Mouse (Mus musculus) fat pad, adult 2 months (tissue): Measurements from ENCODE around the gene Jph3.

ENCODE experiments used
- DNase-seq: peaks from one replicate; pipeline ENCODE4 v3.0.0-alpha.2; 2011; ENCODE audit warnings: low read depth, low spot score; ENCODE audit errors: extremely low read depth

Jph3 gene

DNA sequence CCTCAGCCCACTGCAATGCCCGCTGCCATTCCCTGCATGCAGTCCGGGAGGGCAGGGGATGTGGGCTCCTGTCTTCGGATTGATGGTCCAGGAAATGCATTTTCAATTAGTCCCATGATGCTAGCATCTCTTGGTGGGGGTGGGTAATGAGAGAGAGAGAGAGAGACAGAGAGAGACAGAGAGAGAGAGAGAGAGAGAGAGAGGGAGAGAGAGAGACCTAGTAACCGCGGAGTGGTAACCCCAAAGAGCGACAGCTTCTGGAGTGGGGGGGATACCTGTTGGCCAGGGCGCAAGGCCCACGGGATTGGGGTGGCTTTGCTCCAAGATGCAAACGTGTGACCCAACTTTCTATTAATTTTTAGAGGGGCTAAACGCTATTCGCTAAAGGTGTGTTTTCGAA is at the start of gene Jph3:
Gene Jph3 (plus strand): TSS at position 301 of the 400 bp plus-strand sequence.
- no peak for DNase-seq

DNA sequence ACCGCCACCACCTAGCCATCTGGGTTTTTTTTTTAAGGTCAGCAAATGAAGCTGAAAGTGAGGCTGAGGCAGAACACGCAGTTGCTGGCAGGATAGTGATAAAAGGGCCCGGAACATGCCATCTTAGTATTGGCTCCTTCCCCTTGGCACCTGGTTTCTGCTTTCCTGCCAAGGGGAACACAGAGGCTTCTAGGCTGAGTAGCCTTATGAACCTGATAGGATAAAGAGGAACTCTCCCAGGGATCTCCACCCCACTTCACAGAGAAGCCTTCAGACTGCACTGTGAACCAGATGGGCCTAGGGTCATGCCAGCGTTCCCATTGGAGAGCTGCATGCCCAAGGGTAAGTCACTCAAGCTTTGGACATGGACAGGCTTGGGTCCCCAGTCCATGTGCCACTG is 48.5 kb upstream of the Jph3 start:
- no peak for DNase-seq

DNA sequence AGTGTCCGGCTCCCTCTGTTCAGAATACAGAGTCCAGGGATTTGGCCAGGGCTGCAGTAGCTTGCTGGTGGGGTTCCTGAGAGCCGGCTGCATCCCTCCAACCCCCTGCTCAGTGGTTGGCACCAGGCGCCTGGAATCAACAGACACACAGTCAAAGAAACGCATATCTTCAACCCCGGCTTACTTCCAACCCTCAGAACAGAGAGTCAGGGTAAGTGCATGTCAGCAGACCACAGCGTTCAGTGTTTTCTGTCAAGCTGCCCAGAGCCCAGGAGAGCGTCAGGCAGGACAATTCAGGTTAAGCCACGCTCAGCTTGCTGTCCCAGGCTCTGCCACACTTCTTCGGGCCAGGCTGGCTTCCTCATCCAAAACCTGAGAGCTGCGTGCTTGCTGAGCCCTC is 48.0 kb upstream of the Jph3 start:
- DNase-seq = no peak

DNA sequence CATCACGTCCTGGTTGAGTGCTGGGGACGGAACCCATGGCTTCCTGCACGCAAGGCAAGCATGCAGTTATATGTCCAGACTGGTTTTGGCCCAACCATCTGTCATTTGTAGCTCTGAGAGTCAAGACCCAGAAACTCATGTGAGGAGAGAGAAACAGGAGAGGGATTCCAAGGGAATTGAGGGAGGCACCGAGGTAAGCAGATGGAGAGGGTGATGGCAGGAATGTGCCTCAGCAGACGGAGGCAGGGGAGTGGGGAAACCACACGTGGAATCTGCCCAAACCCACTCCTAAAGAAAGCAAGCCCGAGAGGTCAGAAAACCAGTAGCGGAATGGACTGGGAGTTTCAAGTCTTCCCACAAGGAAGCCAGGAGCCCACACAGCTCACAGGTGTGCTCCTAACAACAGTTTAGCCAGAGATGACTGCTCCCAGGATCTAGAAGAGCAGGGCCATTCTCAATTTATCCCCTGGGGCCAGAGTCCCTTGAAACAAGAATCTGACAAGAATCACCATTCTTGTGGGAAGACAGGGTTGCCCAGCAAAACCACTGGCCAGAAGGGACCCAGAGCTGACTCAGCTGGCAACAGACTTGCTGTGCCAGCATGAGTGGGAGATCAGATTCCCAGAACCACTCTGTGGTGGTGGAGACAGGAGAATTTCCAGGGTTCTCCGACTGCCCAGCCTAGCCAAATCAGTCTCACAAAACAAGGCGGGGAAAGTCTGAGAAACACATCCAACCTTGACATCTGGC is 46.2 kb upstream of the Jph3 start:
- DNase-seq = no peak

DNA sequence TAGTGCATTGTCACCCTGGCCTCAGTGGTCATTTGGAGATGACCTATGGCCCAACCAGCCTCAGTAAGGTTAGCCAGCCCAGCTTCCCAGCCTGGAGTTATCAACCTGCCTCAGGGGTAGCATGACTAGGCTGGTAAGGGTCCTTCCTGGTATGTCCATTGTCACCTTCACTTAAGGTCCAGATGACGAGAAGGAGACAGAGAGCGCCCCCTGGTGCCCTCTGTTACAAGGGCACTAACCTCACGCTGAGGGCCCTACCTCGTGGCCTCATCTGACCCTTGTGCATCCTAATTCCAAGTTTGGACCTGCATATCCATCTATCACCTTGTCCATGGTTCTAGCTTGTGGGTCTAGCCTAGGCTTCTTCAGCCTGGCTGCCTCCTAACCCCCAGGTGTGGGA is 44.0 kb upstream of the Jph3 start:
- no peak for DNase-seq

DNA sequence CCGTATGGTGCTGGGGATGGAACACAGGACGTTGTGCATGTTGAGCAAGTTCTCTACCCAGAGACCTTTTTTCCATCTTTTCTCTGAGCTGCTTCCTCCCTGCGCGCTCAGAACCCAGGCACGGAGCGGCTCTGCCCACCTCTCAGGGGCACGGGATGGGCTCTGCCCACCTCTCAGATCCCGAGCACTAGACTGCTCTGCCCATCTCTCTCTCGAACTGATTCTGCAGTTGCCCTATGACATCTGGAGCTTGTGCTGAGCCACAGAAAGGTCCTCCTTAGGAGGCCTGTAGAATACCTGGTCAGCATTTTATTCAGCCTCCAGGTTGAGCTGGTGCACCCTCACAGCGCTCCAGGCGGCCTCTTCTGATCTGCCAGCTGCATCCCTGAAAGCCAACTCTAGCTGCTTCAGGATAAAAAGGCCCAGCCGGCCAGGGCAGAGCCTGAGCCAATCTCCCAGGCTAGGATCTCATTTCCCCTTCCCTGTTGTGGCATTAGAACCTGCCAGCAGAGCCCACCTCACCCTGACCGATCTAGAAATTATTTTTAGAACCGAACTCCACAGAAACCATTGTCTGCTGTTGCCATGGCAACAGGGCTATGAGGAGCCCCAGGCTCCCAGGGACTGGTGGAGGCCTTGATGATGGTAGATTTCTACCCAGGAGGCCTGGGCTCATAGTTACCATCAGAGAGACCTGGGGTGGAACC is 41.8 kb upstream of the Jph3 start:
- DNase-seq = no peak

DNA sequence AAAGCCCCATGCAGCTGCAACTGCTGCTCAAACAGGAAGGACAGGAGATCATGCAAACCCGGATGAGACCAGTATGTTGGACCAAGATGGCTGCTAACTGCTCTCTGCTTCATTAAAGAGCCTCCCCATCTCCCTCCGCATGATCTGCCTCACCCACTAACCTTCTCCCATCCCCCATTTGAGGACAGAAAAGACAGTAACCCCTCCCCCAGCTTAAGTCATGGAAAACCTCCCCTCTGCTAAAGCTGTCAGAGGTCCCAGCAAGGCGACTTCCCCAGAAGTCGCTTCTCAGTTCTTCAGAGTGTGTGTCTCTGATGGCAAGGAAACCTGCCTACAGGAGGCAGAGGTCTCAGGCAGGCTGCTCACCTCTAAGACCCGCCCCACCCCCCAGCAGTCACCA is 40.9 kb upstream of the Jph3 start:
- no peak for DNase-seq

DNA sequence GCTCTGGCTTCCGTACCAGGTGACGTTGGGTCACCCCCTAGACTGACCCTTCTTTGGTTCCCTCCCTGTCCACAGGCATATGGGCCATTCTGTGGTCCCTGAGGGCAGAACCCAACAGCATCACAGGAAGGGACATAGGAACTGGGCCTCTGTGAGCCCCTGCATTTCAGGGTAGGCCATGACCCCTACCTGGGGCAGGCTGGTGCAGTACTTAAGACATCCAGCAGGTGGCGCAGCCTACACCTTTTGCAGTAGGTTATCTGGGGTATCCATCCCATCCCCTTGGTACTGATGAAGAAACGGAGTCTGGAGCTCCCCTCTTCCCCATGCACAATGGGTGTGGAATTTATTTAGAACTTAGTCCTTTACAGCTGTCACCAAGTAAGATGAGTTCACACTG is 35.0 kb upstream of the Jph3 start:
- no peak for DNase-seq

DNA sequence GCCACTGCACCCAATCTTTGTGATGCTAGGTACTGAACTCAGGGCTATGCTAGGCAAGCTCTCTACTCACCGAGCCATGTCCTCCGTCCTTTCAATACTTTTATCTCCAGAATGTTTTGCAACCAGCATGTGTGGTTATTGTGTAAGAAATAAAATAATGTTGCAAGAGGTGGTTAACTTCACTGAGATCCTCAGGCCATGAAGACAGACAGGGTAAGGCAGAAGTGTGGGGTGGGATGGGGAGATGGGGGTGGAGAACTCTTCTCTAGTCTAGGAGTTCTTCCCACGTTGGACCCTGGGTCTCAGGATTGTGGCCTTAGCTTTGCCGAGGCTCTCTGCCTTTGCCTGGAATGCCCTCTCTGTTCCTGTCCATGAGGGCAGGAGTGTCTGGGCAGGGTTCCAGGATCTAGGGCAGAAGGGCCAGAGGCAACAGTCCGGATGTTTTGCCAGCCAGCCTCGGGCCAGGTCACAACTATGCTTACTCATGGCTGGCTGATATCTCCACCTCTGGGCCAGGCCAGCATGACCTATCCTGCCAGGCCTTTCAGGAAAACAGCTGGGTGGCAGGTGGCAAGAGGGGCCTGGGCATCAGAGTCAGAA is 33.7 kb upstream of the Jph3 start:
- DNase-seq = peak; percentile 8

DNA sequence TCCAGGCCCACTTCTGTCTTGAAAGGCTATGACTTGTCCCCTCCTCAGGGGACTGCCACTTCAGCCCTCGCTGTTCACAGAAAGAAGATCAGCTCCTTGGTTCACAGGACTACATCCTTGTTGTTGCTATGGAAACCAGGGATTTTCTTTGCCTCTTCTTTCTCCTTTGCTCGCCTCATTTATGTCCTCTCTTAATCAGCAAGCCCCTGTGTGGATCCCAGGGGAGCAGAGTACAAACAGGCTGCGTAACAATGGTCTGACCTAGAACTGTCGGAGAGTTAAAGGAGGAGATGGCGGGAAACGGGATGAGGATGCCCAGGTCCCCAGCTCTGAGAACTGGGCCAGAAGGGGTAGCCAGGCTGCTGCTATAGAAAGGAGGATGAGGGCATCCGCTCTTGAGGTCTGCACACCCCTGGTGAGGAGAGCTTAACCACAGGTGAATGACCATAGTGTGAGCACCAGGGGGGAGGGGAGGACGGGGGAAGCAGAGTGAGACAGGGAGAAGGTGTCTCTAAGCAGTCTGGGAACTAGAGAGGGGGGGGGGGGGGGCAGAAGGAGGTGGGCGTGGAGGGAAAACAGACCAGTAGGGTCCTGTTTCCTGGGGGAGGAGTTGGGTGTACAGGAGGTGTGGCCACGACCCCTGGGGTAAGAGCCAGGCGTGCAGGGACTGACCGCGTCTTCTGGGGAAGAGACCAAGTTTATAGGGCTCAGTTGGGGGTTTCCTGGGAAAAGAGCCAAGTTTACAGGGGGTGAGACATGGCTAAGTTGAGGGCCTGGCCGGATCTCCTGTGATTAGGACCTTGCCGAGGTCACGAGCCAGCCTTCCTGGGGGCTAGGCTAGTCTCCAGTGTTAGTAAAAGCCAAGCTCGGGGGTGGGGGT is 31.4 kb upstream of the Jph3 start:
- DNase-seq = no peak

DNA sequence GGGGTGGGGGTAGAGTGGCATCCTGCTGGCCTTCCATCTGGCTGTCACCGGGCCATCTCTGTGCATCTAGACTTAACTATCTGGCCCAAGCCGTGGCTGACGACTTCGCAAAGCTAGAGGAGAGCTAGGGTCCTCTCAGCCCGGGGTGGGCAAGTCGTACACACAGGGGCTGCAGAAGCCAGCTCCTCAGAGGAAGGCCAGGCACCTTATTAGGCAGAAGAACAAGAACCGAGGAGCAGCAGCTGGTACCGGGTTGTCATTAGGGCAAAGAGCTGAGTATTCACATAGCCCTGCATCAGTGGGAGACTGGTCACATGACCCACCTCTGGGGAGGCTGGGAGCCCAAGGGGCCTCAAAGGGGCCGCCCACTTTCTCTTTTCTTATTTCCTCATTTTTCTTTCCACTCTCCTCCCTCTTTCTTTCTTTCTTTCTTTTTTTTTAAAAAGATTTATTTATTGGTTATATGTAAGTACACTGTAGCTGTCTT is 30.8 kb upstream of the Jph3 start:
- DNase-seq = no peak

DNA sequence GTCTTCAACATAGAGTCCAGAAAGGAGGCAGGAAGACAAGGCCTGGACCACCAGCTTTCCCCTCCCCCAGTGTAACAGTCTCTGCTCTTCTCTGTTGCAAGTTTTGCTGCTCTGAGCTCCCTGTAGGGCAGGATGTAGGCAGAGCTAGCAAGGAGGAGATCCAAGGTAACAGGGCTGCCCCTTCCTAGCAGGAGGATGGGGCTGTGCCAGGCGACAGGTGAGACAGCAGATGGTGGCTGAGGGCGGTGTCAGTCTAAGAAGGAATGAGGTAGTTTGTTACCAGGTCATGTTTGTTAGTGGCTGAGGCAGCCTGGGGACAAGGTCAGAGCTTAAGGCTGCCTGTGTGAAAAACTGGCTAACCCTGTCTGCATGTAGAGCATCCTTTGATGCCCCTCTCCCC is 29.5 kb upstream of the Jph3 start:
- DNase-seq = no peak

DNA sequence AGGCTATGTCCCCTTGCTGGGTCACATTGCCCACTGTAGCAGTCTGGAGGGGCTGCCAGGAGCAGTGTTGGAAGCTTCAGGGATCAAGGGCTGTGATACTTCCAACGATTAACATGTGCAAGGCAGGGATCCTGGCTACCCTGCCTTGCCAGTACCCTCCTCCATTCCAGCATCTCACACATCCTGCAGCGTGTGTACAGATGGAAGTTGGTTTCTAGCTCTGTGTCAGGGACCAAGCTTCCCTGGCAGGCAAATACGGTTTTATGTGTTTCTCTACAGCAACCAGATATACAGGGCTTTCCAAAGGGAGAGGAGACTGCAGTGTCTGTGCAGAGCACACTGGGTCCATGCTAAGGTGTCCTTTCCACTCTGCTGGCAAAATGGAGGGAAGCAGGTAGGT is 24.2 kb upstream of the Jph3 start:
- no peak for DNase-seq

DNA sequence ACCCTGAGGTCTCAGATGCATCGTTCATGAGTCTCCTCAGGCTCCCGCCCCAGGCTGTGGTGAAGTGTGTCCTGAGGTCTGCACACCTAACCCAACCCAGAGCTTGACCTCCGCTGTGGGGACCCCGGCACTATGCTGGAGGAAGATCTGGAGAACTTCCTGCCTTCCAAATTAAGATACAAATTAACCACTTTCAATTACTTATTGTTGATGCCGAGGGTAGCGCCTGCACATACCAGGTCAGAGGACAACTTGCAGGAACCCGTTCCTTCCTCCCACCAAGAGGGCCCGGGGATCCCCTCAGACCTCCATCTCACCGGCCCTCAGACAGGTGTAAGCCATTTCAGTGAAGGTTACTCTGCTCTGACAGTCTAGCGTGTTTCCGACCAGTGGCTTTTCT is 22.5 kb upstream of the Jph3 start:
- DNase-seq = no peak

DNA sequence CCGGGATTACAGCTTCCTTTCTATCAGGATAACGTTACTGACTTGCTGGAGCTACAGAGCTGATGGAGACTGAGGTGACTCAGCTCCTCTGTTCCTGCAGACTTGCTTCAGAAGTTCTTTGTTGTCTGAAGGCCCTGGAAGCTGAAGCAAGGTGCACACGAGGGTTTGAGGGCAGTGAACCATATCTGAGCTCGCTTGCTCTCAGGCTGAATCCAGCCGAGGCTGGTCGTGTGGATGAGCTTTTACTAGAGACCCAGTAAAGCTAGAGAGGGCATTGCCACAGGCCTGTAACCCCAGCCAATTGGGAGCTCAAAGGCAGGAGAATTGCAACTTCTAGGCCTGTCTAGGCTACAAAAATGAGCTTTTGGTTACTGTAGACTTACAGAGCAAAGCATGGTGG is 21.0 kb upstream of the Jph3 start:
- no peak for DNase-seq

DNA sequence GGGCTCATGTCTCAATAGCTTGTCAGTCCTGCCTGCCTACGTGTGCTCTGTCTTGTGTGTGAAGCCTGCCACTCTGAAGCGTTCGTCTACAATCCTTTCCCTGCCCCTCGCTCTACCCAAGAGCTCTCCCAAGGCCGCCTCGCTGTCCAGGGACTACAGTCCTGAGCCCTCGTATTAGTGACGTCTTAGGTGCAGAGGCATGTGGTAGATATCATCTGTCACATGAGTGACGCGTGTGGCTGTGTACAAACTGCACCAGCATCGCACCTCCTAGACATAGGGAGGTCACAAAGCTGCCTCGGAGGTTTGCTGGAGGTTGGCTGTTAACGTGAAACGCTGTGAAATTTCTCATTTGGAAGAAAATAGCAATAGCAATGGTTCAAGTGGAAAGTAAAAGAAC is 11.9 kb upstream of the Jph3 start:
- DNase-seq = no peak

DNA sequence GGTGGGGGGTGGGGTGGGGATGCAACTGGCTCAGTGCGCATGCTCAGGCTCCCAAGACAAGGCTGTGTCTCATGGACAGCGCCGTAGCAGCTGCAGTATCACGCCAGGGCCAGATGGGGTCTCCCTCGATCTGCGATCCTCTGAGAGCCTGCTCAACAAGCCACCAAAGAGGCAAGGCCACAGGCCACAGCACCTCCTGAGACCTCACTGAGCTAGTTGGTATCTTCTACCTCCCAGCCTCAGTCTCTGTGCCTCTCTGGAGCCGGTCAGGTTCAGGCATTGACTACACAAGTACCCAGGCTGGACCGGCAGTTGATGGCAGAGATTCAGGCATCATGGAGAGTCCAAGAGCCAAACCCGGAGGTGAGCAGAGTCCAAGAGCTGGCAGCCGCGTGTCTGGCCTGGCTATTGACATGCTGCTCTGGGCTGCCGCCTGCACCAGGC is 11.4 kb upstream of the Jph3 start:
- DNase-seq = no peak

DNA sequence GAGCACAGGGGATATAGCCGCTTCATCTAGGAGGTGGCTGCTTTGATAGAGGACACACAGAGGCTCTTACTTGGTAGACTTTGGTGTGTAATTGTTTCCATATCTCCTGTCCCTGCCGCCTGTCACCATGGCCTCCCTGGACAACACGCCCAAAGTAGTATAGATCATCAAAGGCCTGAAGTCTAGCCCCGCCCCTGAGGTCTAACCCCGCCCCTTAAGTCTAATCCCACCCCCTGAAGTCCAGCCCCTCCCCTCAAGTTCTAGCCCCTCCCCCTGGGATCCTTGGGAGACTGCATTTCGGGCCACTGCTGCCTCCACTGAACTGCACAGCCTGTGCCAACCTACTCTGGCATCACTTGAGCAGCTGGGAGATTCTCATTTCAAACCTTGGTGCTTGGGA is 10.5 kb upstream of the Jph3 start:
- no peak for DNase-seq

DNA sequence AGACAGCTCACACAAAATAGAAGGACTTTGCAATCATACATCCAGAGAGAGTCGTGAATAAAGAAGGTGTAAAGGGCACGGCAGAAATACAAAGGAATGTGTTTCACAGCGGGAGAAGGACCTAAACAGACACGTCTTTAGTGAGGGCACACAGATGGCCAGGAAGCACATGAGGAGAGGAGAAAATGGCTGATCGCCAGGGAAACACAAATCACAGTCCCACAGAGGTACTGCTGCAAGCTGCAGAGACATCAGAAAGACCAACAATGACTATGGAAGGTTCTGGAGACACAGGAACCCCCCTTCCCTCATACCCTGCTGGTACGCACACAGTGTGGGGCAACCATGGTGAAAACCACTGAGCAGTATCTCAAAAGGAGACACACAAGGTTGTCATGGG is 8.4 kb upstream of the Jph3 start:
- DNase-seq = no peak

DNA sequence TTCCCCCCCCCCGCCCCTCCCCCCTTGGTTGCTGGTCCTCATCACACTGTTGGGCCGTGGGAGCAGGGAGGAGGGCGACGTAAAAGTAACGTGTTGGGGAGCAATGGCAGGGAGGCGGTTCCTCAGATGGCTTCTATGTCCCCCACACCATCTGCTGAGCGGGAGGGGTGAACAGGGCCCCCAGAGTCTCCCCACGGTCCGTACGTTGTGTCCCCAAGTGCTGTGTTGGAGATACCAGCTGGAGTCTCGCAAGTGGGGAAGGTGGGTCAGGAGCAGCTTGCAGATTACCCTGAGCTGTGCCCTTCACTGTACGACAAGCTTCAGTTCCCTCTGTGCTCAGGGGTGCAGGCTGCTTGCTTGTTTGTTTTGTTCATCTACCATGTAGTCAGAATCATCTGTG is 5.6 kb upstream of the Jph3 start:
- no peak for DNase-seq

DNA sequence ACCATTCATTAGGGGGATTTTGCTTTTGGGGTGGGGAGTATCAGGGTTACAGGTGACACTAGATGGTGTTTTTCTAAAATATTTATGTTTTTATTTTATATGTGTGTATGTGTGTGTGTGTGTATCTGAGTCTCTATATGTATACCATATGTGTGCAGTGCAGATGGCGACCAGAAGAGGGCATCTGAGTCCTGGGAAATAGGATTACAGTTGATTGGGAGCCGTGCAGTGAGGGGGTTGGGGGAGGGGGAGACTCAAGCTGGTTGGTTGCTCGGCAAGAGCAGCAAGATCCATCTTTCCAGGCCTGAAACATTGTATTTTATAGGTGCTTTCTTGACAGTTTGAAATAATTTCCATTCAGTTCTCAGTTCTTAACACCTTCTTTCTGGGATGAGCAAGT is 2.3 kb upstream of the Jph3 start:
- DNase-seq = no peak
